Mouse (Mus musculus): Measurements from ENCODE around the gene Oas2. TPM values are rescaled to one million over a fixed set of nuclear protein-coding genes. Genes with fewer than 3 reads are reported as not detected.

Oas2 gene
- polyA plus RNA-seq, 1 experiment from 2014 or later: 0.28 TPM

DNA sequence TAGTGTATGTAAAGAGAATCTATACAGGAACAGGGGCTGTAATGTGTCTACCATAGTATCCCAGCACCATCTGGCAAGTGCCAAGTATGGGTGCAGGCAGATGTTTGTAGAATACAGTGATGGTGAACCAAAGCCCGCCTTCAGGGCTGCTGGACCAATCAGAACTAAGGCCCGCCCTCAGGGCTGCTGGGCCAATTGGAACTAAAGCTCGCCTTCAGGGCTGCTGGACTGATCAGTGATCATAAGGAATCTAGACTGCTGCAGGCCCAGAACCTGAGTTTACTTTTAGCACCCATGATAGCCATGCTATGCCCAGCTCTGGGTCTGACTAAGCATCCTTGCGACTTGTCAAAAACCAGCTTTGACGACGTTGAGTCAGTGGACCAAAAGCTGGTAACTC is 12.2 kb upstream of the Oas2 start:
- no peaks in the 10 kb centered on the region for H3K27me3 ChIP-seq (ENCODE audit: insufficient read depth, low read length)
- no peaks in the 10 kb centered on the region for H3K9me3 ChIP-seq (ENCODE audit: low read depth, low read length)
- no peak for ATAC-seq (ENCODE audit: insufficient read depth)
- 26% methylated on average over 6 of the region's 6 CpGs for WGBS
- no peak overlapping the region for H3K27ac ChIP-seq (ENCODE audit: low read depth)
- H3K4me1 ChIP-seq (ENCODE audit: insufficient read depth): no peaks in the 10 kb centered on the region
- H3K36me3 ChIP-seq (ENCODE audit: insufficient read depth): no peaks in the 10 kb centered on the region
- no peak for TF ChIP-seq CTCF (IDR thresholded peaks at IDR 0.05; ENCODE audit: low read depth)
- no peak overlapping the region for H3K4me3 ChIP-seq (ENCODE audit: low read depth, low read length)
- no peak overlapping the region for H3K9ac ChIP-seq
- DNase-seq: peak; percentile 30
- no peak overlapping the region for H3K4me2 ChIP-seq

DNA sequence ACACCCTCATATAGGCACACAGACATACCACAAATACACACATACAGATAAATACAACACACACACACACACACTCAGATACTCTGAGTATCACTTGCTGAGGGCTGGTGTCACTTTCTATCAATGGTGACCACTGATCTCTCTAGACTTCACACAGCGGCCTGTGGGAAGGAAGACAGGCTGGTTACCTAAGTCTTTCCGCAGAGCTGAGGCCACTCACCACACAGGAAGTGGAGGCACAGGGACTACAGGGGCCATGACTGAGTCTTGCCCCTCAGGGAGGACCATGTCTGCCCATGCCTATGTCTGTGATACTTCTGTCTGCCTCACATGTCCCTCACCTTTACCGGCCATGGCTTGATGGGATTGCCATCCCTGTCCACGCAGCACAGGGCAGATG is 4.6 kb upstream of the Oas2 start:
- TF ChIP-seq CTCF (IDR thresholded peaks at IDR 0.05; ENCODE audit: low read depth): no peak
- H3K27ac ChIP-seq (ENCODE audit: low read depth): no peak overlapping the region
- H3K4me1 ChIP-seq (ENCODE audit: insufficient read depth): no peaks in the 10 kb centered on the region
- no peak overlapping the region for H3K9ac ChIP-seq
- no peaks in the 10 kb centered on the region for H3K27me3 ChIP-seq (ENCODE audit: insufficient read depth, low read length)
- no peak overlapping the region for H3K4me2 ChIP-seq
- ATAC-seq (ENCODE audit: insufficient read depth): no peak
- no peaks in the 10 kb centered on the region for H3K9me3 ChIP-seq (ENCODE audit: low read depth, low read length)
- no peaks in the 10 kb centered on the region for H3K36me3 ChIP-seq (ENCODE audit: insufficient read depth)
- H3K4me3 ChIP-seq (ENCODE audit: low read depth, low read length): no peak overlapping the region
- WGBS: 85% methylated on average over 4 of the region's 4 CpGs
- no peak for DNase-seq

GRCm38 (mm10) chr5:120752786-120753185 is 3.1 kb upstream of the Oas2 start:
- no peaks in the 10 kb centered on the region for H3K27me3 ChIP-seq (ENCODE audit: insufficient read depth, low read length)
- TF ChIP-seq CTCF (IDR thresholded peaks at IDR 0.05; ENCODE audit: low read depth): no peak
- H3K4me1 ChIP-seq (ENCODE audit: insufficient read depth): no peaks in the 10 kb centered on the region
- no peaks in the 10 kb centered on the region for H3K36me3 ChIP-seq (ENCODE audit: insufficient read depth)
- H3K4me3 ChIP-seq (ENCODE audit: low read depth, low read length): no peak overlapping the region
- no peak for ATAC-seq (ENCODE audit: insufficient read depth)
- no peaks in the 10 kb centered on the region for H3K9me3 ChIP-seq (ENCODE audit: low read depth, low read length)
- H3K9ac ChIP-seq: no peak overlapping the region
- DNase-seq: no peak
- 69% methylated on average over 3 of the region's 3 CpGs for WGBS
- H3K27ac ChIP-seq (ENCODE audit: low read depth): no peak overlapping the region
- H3K4me2 ChIP-seq: no peak overlapping the region

GRCm38 (mm10) chr5:120751206-120751605 is 1.6 kb upstream of the Oas2 start:
- TF ChIP-seq CTCF (IDR thresholded peaks at IDR 0.05; ENCODE audit: low read depth): no peak
- no peaks in the 10 kb centered on the region for H3K36me3 ChIP-seq (ENCODE audit: insufficient read depth)
- H3K4me2 ChIP-seq: no peak overlapping the region
- H3K27me3 ChIP-seq (ENCODE audit: insufficient read depth, low read length): no peaks in the 10 kb centered on the region
- no peak overlapping the region for H3K27ac ChIP-seq (ENCODE audit: low read depth)
- H3K4me3 ChIP-seq (ENCODE audit: low read depth, low read length): no peak overlapping the region
- H3K4me1 ChIP-seq (ENCODE audit: insufficient read depth): no peaks in the 10 kb centered on the region
- ATAC-seq (ENCODE audit: insufficient read depth) (no peak), DNase-seq (no peak)
- H3K9me3 ChIP-seq (ENCODE audit: low read depth, low read length): no peaks in the 10 kb centered on the region
- no peak overlapping the region for H3K9ac ChIP-seq
- WGBS: 72% methylated on average over 3 of the region's 3 CpGs

DNA sequence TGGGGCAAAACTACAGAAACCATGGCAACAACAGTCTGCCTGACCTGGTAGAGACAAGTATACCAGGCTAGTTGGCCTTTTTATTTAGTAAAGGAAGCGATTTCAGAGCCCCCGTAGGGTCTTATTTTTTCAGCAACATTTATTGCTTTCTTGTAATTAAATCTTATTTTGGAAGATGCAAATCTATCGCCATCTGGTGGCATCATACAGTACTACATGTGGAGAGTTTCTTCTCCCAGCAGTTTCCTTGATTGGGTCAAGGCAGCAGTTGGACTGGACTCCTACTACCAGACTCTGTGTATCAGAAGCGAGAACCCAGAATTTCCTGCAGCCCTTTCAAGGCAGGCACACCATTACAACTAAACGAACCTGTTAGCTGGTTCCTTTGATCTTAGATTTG is 3.2 kb downstream of the Oas2 start:
- H3K36me3 ChIP-seq (ENCODE audit: insufficient read depth): no peaks in the 10 kb centered on the region
- WGBS: 8% methylated on average over 5 of the region's 5 CpGs
- DNase-seq: peak; percentile 87
- no peak overlapping the region for H3K4me3 ChIP-seq (ENCODE audit: low read depth, low read length)
- no peaks in the 10 kb centered on the region for H3K27me3 ChIP-seq (ENCODE audit: insufficient read depth, low read length)
- H3K9ac ChIP-seq: no peak overlapping the region
- H3K9me3 ChIP-seq (ENCODE audit: low read depth, low read length): no peaks in the 10 kb centered on the region
- H3K4me1 ChIP-seq (ENCODE audit: insufficient read depth): no peaks in the 10 kb centered on the region
- H3K4me2 ChIP-seq: no peak overlapping the region
- no peak overlapping the region for H3K27ac ChIP-seq (ENCODE audit: low read depth)
- no peak for ATAC-seq (ENCODE audit: insufficient read depth)
- peak; percentile 78 for TF ChIP-seq CTCF (IDR thresholded peaks at IDR 0.05; ENCODE audit: low read depth)

DNA sequence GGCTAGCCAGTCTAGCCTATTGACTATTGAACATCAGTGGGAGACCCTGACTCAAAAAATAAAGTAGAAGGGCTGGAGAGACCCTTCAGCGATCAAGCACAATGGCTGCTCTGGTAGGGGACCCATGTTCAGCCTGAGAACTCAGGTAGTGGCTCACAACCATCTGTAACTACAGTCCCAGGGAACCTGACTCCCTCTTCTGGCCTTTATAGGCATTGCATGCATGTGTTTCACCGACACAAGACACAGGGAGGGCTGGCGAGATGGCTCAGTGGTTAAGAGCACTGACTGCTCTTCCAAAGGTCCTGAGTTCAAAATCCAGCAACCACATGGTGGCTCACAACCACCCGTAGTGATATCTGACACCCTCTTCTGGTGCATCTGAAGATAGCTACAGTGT is 7.5 kb downstream of the Oas2 start:
- Histone ChIP-seq H3K4me1 (ENCODE audit: insufficient read depth) (no peaks in the 10 kb centered on the region), H3K36me3 (ENCODE audit: insufficient read depth) (no peaks in the 10 kb centered on the region), H3K27me3 (ENCODE audit: insufficient read depth, low read length) (no peaks in the 10 kb centered on the region), H3K4me3 (ENCODE audit: low read depth, low read length) (no peak overlapping the region), H3K9ac (no peak overlapping the region), H3K9me3 (ENCODE audit: low read depth, low read length) (no peaks in the 10 kb centered on the region), H3K27ac (ENCODE audit: low read depth) (no peak overlapping the region), H3K4me2 (no peak overlapping the region)
- 30% methylated on average over 4 of the region's 4 CpGs for WGBS
- TF ChIP-seq CTCF (IDR thresholded peaks at IDR 0.05; ENCODE audit: low read depth): peak; percentile 66
- ATAC-seq (ENCODE audit: insufficient read depth) (no peak), DNase-seq (peak; percentile 70)

DNA sequence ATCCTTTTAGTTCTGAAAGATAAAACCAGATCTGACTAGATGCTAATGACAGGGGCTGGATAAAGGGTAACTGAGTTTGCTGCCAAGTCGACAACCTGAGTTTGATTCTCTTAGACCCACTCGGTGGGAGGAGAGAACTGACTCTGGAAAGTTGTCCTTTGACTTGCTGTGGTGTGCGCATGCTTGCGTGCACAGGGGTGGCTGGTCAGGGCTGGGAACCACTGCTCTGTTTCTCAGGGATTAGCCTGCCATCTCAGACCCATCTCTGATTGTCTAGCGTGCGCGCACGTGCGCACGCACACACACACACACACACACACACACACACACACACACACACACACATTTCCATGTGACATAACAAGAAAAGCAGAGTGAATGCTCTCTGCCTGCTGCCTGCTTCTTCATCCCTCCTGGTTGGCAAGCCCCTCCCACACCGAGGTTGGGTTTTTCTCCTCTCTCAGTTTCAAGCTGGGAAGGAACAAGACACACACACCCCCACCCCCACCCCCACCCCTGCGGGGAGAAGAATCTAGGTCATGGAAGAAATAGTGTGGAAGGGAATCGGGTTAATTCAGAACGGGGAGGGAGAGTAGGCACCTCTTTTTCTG is 15.2 kb downstream of the Oas2 start:
- ATAC-seq (ENCODE audit: insufficient read depth) (no peak), DNase-seq (no peak)
- Histone ChIP-seq H3K9ac (no peak overlapping the region), H3K4me2 (no peak overlapping the region), H3K27me3 (ENCODE audit: insufficient read depth, low read length) (no peaks in the 10 kb centered on the region), H3K27ac (ENCODE audit: low read depth) (no peak overlapping the region), H3K4me3 (ENCODE audit: low read depth, low read length) (no peak overlapping the region), H3K4me1 (ENCODE audit: insufficient read depth) (no peaks in the 10 kb centered on the region), H3K36me3 (ENCODE audit: insufficient read depth) (no peaks in the 10 kb centered on the region), H3K9me3 (ENCODE audit: low read depth, low read length) (no peaks in the 10 kb centered on the region)
- no peak for TF ChIP-seq CTCF (IDR thresholded peaks at IDR 0.05; ENCODE audit: low read depth)
- 68% methylated on average over 14 of the region's 14 CpGs for WGBS

DNA sequence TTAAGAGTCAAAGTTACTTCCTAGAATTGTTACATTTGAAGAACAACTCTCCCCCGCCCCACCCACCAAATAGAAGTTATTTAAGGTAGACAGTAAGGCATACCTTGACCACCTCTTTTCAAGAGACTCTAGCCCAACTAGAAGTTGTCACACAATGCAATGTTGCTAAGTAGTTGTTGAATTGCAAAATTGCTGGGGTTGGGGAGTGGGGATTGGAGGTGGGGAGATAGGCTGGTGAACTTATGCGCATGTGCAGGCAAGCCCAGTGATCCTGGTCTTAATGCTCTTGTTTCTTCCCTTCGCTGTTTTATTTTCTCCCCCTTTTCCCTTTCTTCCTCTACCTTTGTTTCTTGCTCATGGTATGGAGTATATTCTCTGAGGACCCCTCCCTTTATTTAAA is 16.0 kb downstream of the Oas2 start:
- H3K36me3 ChIP-seq (ENCODE audit: insufficient read depth): no peaks in the 10 kb centered on the region
- no peak overlapping the region for H3K4me3 ChIP-seq (ENCODE audit: low read depth, low read length)
- no peak for TF ChIP-seq CTCF (IDR thresholded peaks at IDR 0.05; ENCODE audit: low read depth)
- WGBS: 90% methylated on average over 3 of the region's 3 CpGs
- H3K27me3 ChIP-seq (ENCODE audit: insufficient read depth, low read length): no peaks in the 10 kb centered on the region
- no peak overlapping the region for H3K27ac ChIP-seq (ENCODE audit: low read depth)
- H3K9ac ChIP-seq: no peak overlapping the region
- H3K4me1 ChIP-seq (ENCODE audit: insufficient read depth): no peaks in the 10 kb centered on the region
- H3K9me3 ChIP-seq (ENCODE audit: low read depth, low read length): no peaks in the 10 kb centered on the region
- ATAC-seq (ENCODE audit: insufficient read depth) (no peak), DNase-seq (no peak)
- H3K4me2 ChIP-seq: no peak overlapping the region
